Mouse (Mus musculus): ENCODE results near the gene Tmem132d.

DNA sequence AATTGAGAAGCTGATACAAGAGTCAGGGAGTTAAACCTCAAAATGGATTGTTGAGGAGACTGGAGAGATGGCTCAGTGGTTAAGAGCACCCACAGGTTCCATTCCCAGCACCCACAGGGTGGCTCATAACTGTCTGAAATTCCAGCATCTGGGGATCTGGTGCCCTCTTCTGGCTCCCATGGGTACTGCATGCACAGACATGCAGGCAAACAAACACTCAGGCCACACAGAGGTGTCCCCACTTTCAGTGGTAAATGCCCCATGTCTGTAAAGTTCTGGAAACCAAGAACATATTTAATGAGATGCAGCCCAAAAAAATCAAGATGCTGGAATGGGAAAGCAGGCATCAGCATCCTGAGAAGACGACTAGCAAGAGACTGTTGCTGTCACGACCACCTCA lies 333.4 kb downstream of the Tmem132d start:
- 0 out of 2 replicates have a peak, but pooled peaks have one; percentile 18 for TF ChIP-seq CTCF (IDR thresholded peaks at IDR 0.05; ENCODE audit: insufficient read depth, low read length)
- TF ChIP-seq POLR2A (IDR thresholded peaks at IDR 0.05; ENCODE audit: borderline replicate concordance, extremely low read depth, low read depth, low read length), result no peak
